Mouse (Mus musculus): ENCODE measurements around the gene Zfp423.

The Zfp423 gene

GRCm38 (mm10) chr8:87702051-87702521 lies 257.3 kb downstream of the Zfp423 start:
- in situ Hi-C loops (cut with MseI, MboI), result no loop called here

GRCm38 (mm10) chr8:87701583-87701982 lies 257.8 kb downstream of the Zfp423 start:
- in situ Hi-C loops (cut with MseI, MboI), result no loop called here

GRCm38 (mm10) chr8:87700321-87700720 lies 259.1 kb downstream of the Zfp423 start:
- in situ Hi-C loops (cut with MseI, MboI), result no loop called here

GRCm38 (mm10) chr8:87697127-87697526 lies 262.3 kb downstream of the Zfp423 start:
- in situ Hi-C loops (cut with MseI, MboI), result no loop called here

GRCm38 (mm10) chr8:87693741-87694140 lies 265.7 kb downstream of the Zfp423 start:
- in situ Hi-C loops (cut with MseI, MboI), result no loop called here

GRCm38 (mm10) chr8:87690100-87691095 lies 269.0 kb downstream of the Zfp423 start:
- in situ Hi-C loops (cut with MseI, MboI), result no loop called here

GRCm38 (mm10) chr8:87689192-87689591 lies 270.2 kb downstream of the Zfp423 start:
- in situ Hi-C loops (cut with MseI, MboI), result no loop called here

- in situ Hi-C loops (cut with MseI, MboI), result no loop called here
Observed at GRCm38 (mm10) chr8:87688348-87688747, 271.0 kb downstream of the Zfp423 start.

- in situ Hi-C loops (cut with MseI, MboI), result no loop called here
Observed at GRCm38 (mm10) chr8:87686986-87687698, 272.3 kb downstream of the Zfp423 start.

GRCm38 (mm10) chr8:87686026-87686425 lies 273.4 kb downstream of the Zfp423 start:
- in situ Hi-C loops (cut with MseI, MboI), result no loop called here

- in situ Hi-C loops (cut with MseI, MboI), result no loop called here
Observed at GRCm38 (mm10) chr8:87685392-87685791, 274.0 kb downstream of the Zfp423 start.

GRCm38 (mm10) chr8:87682066-87682465 lies 277.3 kb downstream of the Zfp423 start:
- in situ Hi-C loops (cut with MseI, MboI), result no loop called here

- in situ Hi-C loops (cut with MseI, MboI), result no loop called here
Observed at GRCm38 (mm10) chr8:87680034-87680433, 279.4 kb downstream of the Zfp423 start.

GRCm38 (mm10) chr8:87679431-87680003 lies 279.9 kb downstream of the Zfp423 start:
- in situ Hi-C loops (cut with MseI, MboI), result no loop called here

GRCm38 (mm10) chr8:87675411-87675810 lies 284.0 kb downstream of the Zfp423 start:
- in situ Hi-C loops (cut with MseI, MboI), result no loop called here

- in situ Hi-C loops (cut with MseI, MboI), result no loop called here
Observed at GRCm38 (mm10) chr8:87674157-87674556, 285.2 kb downstream of the Zfp423 start.

GRCm38 (mm10) chr8:87672214-87672613 lies 287.2 kb downstream of the Zfp423 start:
- in situ Hi-C loops (cut with MseI, MboI), result no loop called here

- in situ Hi-C loops (cut with MseI, MboI), result no loop called here
Observed at GRCm38 (mm10) chr8:87671209-87671970, 288.0 kb downstream of the Zfp423 start.

GRCm38 (mm10) chr8:87670232-87670631 lies 289.2 kb downstream of the Zfp423 start:
- in situ Hi-C loops (cut with MseI, MboI), result no loop called here

GRCm38 (mm10) chr8:87668736-87669135 lies 290.7 kb downstream of the Zfp423 start:
- in situ Hi-C loops (cut with MseI, MboI), result no loop called here

GRCm38 (mm10) chr8:87667914-87668643 lies 291.3 kb downstream of the Zfp423 start:
- in situ Hi-C loops (cut with MseI, MboI), result no loop called here
